Mouse (Mus musculus): ENCODE data around the gene Zfp626. TPM values are rescaled to one million over a fixed set of nuclear protein-coding genes. Genes with fewer than 3 reads are reported as not detected.

The Zfp626 gene
- polyA plus RNA-seq (2012; rRNA removed): 0.08 and 0.10 TPM in 2 replicates

DNA sequence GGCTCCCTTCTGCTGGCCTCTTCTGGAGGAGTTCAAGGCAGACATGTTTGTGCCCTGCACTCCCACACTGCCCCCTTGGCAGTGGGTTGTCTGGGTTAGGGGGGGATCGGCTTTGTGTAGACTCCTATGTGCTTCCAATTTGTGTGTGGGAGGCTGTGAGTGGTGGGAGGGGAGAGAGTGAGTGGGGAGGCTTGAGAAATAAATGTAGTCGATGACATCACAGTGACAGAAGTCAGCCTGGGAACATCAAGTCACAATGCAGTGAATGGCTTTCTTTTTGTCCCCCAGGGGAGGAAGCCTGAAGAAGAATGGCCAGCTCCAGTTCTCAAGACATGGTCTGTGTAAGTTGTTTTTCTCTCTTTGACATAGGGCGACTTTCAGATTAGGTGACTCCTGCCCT, at the start of gene Zfp626:
Zfp626 (plus strand) TSS at position 301 of the 400 bp plus-strand sequence.

GRCm38 (mm10) chr7:27838323-27839249, 31.6 kb downstream of the Zfp626 start, which contains the start of gene Zfp59:
Gene Zfp59, plus strand, starts transcription at chr7:27838607.

GRCm38 (mm10) chr7:27857227-27857626, 50.2 kb downstream of the Zfp626 start, which contains the start of gene Zfp607a:
Gene Zfp607a, plus strand, starts transcription at chr7:27857527.

Other genes with a start within 250 kb of the Zfp626 start
- 27.8 and 30.4 TPM in 2 replicates for gene Akt2, start 215.6 kb upstream of the Zfp626 start, polyA plus RNA-seq (2012; rRNA removed)
- 0.04 and 0.30 TPM in 2 replicates for gene Ttc9b, start 153.3 kb upstream of the Zfp626 start, polyA plus RNA-seq (2012; rRNA removed)
- 11.8 and 20.9 TPM in 2 replicates for gene Map3k10, start 132.6 kb upstream of the Zfp626 start, polyA plus RNA-seq (2012; rRNA removed)
- gene Zfp607b, start 117.9 kb upstream of the Zfp626 start, polyA plus RNA-seq (2012; rRNA removed): 0.47 TPM in 1 of 2 replicates, not detected in the other
- 0.09 and 0.19 TPM in 2 replicates for gene Zfp60, start 75.8 kb upstream of the Zfp626 start, polyA plus RNA-seq (2012; rRNA removed)
- 0.02 and 0.05 TPM in 2 replicates for gene Zfp59, start 31.4 kb downstream of the Zfp626 start, polyA plus RNA-seq (2012; rRNA removed)
- 0.09 and 0.11 TPM in 2 replicates for gene Zfp607a, start 50.3 kb downstream of the Zfp626 start, polyA plus RNA-seq (2012; rRNA removed)
- 0.01 and 0.31 TPM in 2 replicates for gene Zfp974, start 122.3 kb downstream of the Zfp626 start, polyA plus RNA-seq (2012; rRNA removed)
- gene Zfp780b, start 172.0 kb downstream of the Zfp626 start, polyA plus RNA-seq (2012; rRNA removed): 0.11 and 0.30 TPM in 2 replicates
- gene Zfp850, start 206.9 kb downstream of the Zfp626 start, polyA plus RNA-seq (2012; rRNA removed): 0.02 and 0.08 TPM in 2 replicates
- 43.1 and 46.4 TPM in 2 replicates for gene Psmc4, start 242.9 kb downstream of the Zfp626 start, polyA plus RNA-seq (2012; rRNA removed)